Mouse (Mus musculus): Measurements from ENCODE around the gene Hoxa5. TPM values are rescaled to one million over a fixed set of nuclear protein-coding genes. Genes with fewer than 3 reads are reported as not detected.

Hoxa5 gene
- polyA plus RNA-seq, 1 experiment from 2014 or later, result 1.3 TPM

DNA sequence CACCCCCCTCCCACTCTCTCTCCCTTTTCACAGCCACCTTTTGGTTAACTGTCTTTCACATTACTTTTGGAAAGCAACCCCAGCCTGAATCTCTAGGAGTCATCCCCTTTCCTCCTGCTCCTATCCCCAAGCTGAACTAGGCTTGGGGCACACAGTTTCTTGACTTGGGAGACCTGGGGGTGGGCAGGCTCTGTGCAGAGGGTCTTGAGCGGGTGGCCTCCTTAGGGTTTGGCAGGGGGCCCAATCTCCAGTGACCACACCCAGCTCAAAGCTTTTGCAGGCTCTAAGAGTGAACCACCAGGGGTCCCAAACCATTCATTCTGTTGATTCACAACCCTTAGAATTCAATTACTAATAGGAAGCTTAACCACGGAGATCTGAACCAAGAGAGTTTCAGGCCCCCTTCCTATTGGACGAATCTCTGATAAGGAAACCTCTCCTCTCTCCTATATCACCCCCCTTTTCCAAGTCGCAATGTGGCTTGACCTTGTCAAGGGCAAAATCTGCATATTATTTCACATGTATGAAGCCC is 38.5 kb upstream of the Hoxa5 start:
- no peak overlapping the region for H3K27ac ChIP-seq (ENCODE audit: low read length)
- no peak overlapping the region for H3K4me2 ChIP-seq (ENCODE audit: low read depth, low read length)
- peaks cover 94% of the 10 kb centered on the region for H3K27me3 ChIP-seq (ENCODE audit: control insufficient read depth, insufficient read depth, low read length)
- H3K4me3 ChIP-seq (ENCODE audit: low read length), result no peak overlapping the region
- no peaks in the 10 kb centered on the region for H3K36me3 ChIP-seq (ENCODE audit: control insufficient read depth, insufficient read depth)
- no peak for ATAC-seq (replicated peaks; ENCODE audit: extremely low read depth, insufficient read depth, low FRiP score)
- H3K9me3 ChIP-seq (replicated peaks; ENCODE audit: control insufficient read depth, low read length), result no peaks in the 10 kb centered on the region
- WGBS, result 4% methylated on average over 4 of the region's 4 CpGs
- H3K9ac ChIP-seq (ENCODE audit: low read length), result no peak overlapping the region
- H3K4me1 ChIP-seq (ENCODE audit: control insufficient read depth, insufficient read depth, low read length), result 0 out of 2 replicates have a peak, but pooled peaks cover 3% of the 10 kb centered on the region

DNA sequence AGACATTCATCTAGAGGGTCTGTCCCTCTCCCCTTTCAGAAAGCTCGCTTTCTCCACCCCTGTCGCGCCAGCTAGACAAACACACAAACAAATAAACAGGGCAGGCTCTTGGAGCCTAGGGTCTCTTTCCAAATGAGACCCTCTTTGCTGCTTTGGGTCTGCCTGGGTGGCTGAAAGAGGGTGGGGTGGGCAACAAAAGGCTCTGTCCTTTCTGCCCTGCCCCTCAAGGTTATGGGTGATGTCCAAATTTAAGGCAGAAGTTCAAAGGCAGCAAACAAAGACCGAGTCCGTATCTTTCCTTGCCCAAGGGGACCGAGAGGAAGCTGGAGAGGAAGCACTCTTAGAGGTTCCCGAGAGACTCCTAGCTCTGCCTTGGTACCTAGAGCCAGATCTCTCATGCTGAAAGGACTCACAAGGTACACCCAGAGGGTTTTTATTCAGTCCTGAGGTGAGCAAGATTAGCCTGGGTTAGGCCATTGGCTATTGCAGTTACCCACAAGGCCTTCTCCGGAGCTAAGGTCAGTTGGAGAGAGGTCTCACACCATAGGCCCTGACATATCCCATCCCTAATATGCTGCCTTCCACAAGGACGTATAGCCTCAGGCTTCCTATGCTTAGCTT is 36.7 kb upstream of the Hoxa5 start:
- Histone ChIP-seq H3K36me3 (ENCODE audit: control insufficient read depth, insufficient read depth) (no peaks in the 10 kb centered on the region), H3K4me2 (ENCODE audit: low read depth, low read length) (no peak overlapping the region), H3K9me3 (replicated peaks; ENCODE audit: control insufficient read depth, low read length) (no peaks in the 10 kb centered on the region), H3K27me3 (ENCODE audit: control insufficient read depth, insufficient read depth, low read length) (peaks cover 96% of the 10 kb centered on the region), H3K4me1 (ENCODE audit: control insufficient read depth, insufficient read depth, low read length) (0 out of 2 replicates have a peak, but pooled peaks cover 3% of the 10 kb centered on the region), H3K9ac (ENCODE audit: low read length) (no peak overlapping the region), H3K4me3 (ENCODE audit: low read length) (no peak overlapping the region), H3K27ac (ENCODE audit: low read length) (no peak overlapping the region)
- no peak for ATAC-seq (replicated peaks; ENCODE audit: extremely low read depth, insufficient read depth, low FRiP score)
- WGBS, result 7% methylated on average over 9 of the region's 9 CpGs

DNA sequence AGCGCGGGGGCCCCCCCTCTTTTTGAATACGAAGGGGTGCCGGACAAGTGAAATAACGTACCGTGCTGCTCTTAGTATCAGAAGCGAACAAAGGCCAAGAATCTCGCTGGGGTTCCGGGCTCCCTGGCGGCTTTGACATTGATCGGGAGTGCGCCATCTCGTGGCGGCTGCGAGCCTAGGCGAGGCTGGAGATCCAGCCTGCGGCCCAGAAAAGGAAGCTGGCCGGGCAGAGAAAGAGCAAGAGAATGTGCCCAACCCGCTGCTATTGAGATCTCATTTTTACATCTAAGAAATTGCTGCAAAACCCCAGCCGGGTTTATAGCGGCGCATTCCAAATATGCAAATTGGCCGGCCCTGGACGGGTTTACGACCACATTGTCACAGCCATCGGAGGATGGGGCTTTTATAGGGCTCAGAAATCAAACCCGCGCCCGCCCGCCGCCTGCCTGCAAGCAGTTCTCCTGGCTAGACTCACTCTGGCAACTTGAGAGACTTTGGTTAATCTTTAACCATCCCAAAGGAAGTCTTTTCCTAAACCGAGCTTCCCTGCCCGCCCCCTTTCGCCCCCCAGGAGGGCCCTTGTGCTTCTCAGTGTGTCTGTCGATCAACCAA is 36.1 kb upstream of the Hoxa5 start, which contains the start of gene Hoxa10:
Gene Hoxa10, minus strand, starts transcription at position 466 of the 612 bp plus-strand sequence.
- no peak within 1 kb of the TSS for H3K9ac ChIP-seq (ENCODE audit: low read length)
- H3K9me3 ChIP-seq (replicated peaks; ENCODE audit: control insufficient read depth, low read length), result no peaks in the 10 kb centered on the region
- H3K27ac ChIP-seq (ENCODE audit: low read length), result no peak within 1 kb of the TSS
- peak within 1 kb of the TSS; percentile 13 for H3K4me3 ChIP-seq (ENCODE audit: low read length)
- H3K27me3 ChIP-seq (ENCODE audit: control insufficient read depth, insufficient read depth, low read length), result peaks cover 96% of the 10 kb centered on the region
- 2% methylated on average over 35 of the region's 35 CpGs for WGBS
- no peaks in the 10 kb centered on the region for H3K36me3 ChIP-seq (ENCODE audit: control insufficient read depth, insufficient read depth)
- no peak; the same call in 1 of the 2 replicates for ATAC-seq (replicated peaks; ENCODE audit: extremely low read depth, insufficient read depth, low FRiP score)
- H3K4me2 ChIP-seq (ENCODE audit: low read depth, low read length), result peak within 1 kb of the TSS; percentile 34
- 0 out of 2 replicates have a peak, but pooled peaks cover 3% of the 10 kb centered on the region for H3K4me1 ChIP-seq (ENCODE audit: control insufficient read depth, insufficient read depth, low read length)

DNA sequence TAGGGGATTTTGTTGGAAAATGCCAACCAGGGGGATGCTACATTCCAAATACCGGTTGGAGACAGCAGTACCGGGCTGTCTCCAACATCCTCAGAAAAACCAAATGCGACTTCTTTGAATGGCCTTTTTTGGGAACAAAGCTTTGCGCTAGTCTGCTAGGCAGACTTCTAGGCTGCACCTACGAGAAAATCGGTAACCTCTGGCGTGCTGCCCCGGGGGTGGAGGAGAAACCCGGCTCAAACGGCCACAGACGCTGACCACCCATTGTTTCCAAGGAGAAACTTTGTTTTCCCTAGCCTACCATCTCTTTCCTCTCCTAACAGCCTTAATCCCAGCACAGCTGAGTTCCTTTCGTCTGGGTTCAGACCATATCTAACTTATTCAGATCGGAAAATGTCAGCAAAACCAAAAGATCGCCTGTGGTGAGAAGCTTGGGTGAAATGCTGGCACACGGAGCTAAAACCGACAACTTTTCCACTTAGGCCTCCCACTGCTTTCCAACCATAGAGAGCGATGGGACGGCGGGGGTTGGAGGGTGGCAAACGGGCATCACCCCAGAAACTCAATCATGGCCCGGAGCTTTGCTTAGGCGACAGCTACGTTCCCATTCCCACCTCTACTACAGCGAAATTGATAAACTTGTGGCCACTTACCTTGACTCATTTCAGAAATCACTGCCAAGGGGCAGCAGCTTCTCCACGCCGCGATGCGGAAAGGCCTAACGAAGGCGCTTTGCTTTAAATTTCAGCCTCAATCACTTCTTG is 35.4 kb upstream of the Hoxa5 start:
- Histone ChIP-seq H3K9me3 (replicated peaks; ENCODE audit: control insufficient read depth, low read length) (no peaks in the 10 kb centered on the region), H3K4me2 (ENCODE audit: low read depth, low read length) (peak overlapping the region; percentile 34), H3K4me3 (ENCODE audit: low read length) (peak overlapping the region; percentile 13), H3K27me3 (ENCODE audit: control insufficient read depth, insufficient read depth, low read length) (peaks cover 96% of the 10 kb centered on the region), H3K9ac (ENCODE audit: low read length) (no peak overlapping the region), H3K36me3 (ENCODE audit: control insufficient read depth, insufficient read depth) (no peaks in the 10 kb centered on the region), H3K4me1 (ENCODE audit: control insufficient read depth, insufficient read depth, low read length) (no peaks in the 10 kb centered on the region), H3K27ac (ENCODE audit: low read length) (no peak overlapping the region)
- WGBS, result 2% methylated on average over 30 of the region's 30 CpGs
- ATAC-seq (replicated peaks; ENCODE audit: extremely low read depth, insufficient read depth, low FRiP score), result no peak

DNA sequence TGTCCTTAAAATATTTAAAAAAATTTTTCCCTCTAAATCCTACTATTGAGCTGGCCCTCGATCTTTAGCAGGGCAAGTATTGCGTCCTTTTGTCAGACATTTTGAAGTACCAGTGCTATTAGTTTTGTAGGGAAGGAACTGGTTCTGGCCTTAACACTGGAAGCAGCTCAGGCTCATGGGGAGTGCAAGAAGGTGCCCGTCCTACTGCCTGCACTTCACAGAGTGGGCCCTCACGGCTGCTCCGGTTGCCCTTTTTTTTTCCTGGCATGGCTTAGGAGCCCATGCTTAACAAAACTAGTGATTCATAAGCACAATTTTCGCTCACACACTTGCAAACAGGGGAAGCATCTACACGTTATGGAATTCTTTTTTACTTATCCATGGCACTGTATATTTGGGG is 34.6 kb upstream of the Hoxa5 start:
- Histone ChIP-seq H3K27ac (ENCODE audit: low read length) (no peak overlapping the region), H3K9ac (ENCODE audit: low read length) (no peak overlapping the region), H3K36me3 (ENCODE audit: control insufficient read depth, insufficient read depth) (no peaks in the 10 kb centered on the region), H3K4me2 (ENCODE audit: low read depth, low read length) (no peak overlapping the region), H3K27me3 (ENCODE audit: control insufficient read depth, insufficient read depth, low read length) (peaks cover 96% of the 10 kb centered on the region), H3K9me3 (replicated peaks; ENCODE audit: control insufficient read depth, low read length) (no peaks in the 10 kb centered on the region), H3K4me1 (ENCODE audit: control insufficient read depth, insufficient read depth, low read length) (no peaks in the 10 kb centered on the region), H3K4me3 (ENCODE audit: low read length) (no peak overlapping the region)
- no peak for ATAC-seq (replicated peaks; ENCODE audit: extremely low read depth, insufficient read depth, low FRiP score)
- WGBS, result 5% methylated on average over 7 of the region's 7 CpGs

DNA sequence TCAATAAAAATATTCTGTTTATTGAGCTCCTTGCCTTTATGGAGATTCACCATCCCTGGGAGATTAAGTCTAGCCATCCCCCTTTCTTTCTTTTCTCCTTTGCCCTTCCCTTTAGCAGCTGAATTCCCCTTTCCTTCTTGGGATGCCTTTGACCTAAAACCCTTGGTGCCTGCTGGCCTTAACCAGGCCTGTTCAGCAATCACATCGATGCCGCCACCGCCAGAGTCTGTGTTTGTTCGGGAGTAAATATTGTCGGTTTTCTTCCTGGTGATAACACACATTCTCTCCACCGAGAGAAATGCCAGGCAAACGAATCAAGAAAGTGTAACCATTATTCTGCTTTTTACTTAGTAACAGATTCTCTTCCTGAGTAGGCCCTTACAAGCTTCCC is 33.8 kb upstream of the Hoxa5 start:
- H3K4me1 ChIP-seq (ENCODE audit: control insufficient read depth, insufficient read depth, low read length), result no peaks in the 10 kb centered on the region
- H3K4me3 ChIP-seq (ENCODE audit: low read length), result no peak overlapping the region
- H3K27me3 ChIP-seq (ENCODE audit: control insufficient read depth, insufficient read depth, low read length), result peaks cover 96% of the 10 kb centered on the region
- ATAC-seq (replicated peaks; ENCODE audit: extremely low read depth, insufficient read depth, low FRiP score), result no peak
- no peak overlapping the region for H3K27ac ChIP-seq (ENCODE audit: low read length)
- 4% methylated on average over 7 of the region's 7 CpGs for WGBS
- no peaks in the 10 kb centered on the region for H3K36me3 ChIP-seq (ENCODE audit: control insufficient read depth, insufficient read depth)
- no peaks in the 10 kb centered on the region for H3K9me3 ChIP-seq (replicated peaks; ENCODE audit: control insufficient read depth, low read length)
- no peak overlapping the region for H3K9ac ChIP-seq (ENCODE audit: low read length)
- H3K4me2 ChIP-seq (ENCODE audit: low read depth, low read length), result no peak overlapping the region

DNA sequence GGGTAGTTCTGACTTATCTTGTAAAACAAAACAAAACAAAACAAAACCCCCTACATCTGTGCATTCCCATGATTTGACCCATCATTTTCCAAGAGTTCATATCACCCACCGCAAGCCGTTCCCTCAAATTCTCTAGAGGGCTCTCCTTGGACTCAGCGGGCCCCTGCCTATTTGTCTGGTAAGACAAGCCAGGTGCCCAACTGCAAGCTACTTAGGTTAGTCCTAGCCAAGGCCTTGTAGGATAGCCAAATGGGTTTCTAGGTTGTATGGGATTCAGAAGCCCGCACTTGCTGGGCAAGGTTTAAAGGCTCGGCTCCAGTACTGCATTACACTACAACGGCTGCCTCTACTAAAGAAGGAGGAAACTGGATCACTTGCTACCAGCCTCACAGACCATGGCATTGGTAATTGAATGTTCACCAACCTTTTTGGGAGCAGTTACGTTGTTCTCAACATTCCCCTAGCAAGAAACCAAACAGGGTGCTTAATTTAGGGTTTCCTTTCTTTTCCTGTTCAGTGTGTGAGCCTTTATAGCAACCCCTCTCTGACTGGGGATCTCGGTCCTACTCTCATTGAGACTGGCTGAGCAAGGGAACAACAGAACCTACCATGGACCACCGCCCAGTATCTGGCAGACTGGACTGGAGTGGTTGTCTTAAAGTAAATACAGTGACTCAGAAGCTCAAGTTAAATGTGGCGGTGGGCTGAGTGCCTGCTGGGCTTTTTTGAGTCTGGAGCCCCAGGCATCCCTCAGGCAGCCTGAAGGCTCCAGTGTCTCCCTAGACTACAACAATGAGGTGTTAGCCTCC is 33.2 kb upstream of the Hoxa5 start:
- no peak overlapping the region for H3K4me2 ChIP-seq (ENCODE audit: low read depth, low read length)
- no peaks in the 10 kb centered on the region for H3K9me3 ChIP-seq (replicated peaks; ENCODE audit: control insufficient read depth, low read length)
- H3K36me3 ChIP-seq (ENCODE audit: control insufficient read depth, insufficient read depth), result no peaks in the 10 kb centered on the region
- no peaks in the 10 kb centered on the region for H3K4me1 ChIP-seq (ENCODE audit: control insufficient read depth, insufficient read depth, low read length)
- no peak for ATAC-seq (replicated peaks; ENCODE audit: extremely low read depth, insufficient read depth, low FRiP score)
- peaks cover 92% of the 10 kb centered on the region for H3K27me3 ChIP-seq (ENCODE audit: control insufficient read depth, insufficient read depth, low read length)
- no peak overlapping the region for H3K27ac ChIP-seq (ENCODE audit: low read length)
- no peak overlapping the region for H3K9ac ChIP-seq (ENCODE audit: low read length)
- 11% methylated on average over 10 of the region's 10 CpGs for WGBS
- no peak overlapping the region for H3K4me3 ChIP-seq (ENCODE audit: low read length)

DNA sequence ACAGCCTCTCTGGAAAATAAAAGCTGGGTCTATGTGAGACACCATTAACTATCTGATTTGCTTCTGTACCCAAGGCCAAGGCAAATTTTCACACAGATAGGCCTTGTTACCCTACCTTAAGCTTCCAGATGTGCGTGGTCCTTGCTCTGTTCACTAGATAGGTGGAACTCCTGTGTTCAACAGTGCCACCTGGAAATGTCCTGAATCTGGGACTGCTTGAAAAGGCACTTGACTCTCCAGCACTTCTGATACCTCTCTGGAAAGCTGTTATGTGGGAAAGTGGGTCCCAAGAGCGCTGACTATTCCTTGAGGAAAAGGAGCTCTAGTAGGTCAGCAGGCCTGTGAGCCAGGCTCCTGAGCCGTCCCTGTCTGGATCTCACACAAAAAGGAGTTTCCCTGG is 32.4 kb upstream of the Hoxa5 start:
- WGBS, result 10% methylated on average over 3 of the region's 3 CpGs

More for the DNA sequence above, 32.4 kb upstream of the Hoxa5 start:
- ATAC-seq (replicated peaks; ENCODE audit: extremely low read depth, insufficient read depth, low FRiP score), result no peak
- Histone ChIP-seq H3K9me3 (replicated peaks; ENCODE audit: control insufficient read depth, low read length) (no peaks in the 10 kb centered on the region), H3K27me3 (ENCODE audit: control insufficient read depth, insufficient read depth, low read length) (peaks cover 91% of the 10 kb centered on the region), H3K9ac (ENCODE audit: low read length) (no peak overlapping the region), H3K36me3 (ENCODE audit: control insufficient read depth, insufficient read depth) (no peaks in the 10 kb centered on the region), H3K4me2 (ENCODE audit: low read depth, low read length) (no peak overlapping the region), H3K4me3 (ENCODE audit: low read length) (no peak overlapping the region), H3K27ac (ENCODE audit: low read length) (no peak overlapping the region), H3K4me1 (ENCODE audit: control insufficient read depth, insufficient read depth, low read length) (no peaks in the 10 kb centered on the region)
